Mouse (Mus musculus) embryo, embryonic 10 days (tissue): ENCODE data around the gene Zbtb38.

Experiments
- DNase-seq: peaks from one replicate; pipeline ENCODE4 v3.0.0-alpha.2; 2015; ENCODE audit warnings: low spot score

The Zbtb38 gene

DNA sequence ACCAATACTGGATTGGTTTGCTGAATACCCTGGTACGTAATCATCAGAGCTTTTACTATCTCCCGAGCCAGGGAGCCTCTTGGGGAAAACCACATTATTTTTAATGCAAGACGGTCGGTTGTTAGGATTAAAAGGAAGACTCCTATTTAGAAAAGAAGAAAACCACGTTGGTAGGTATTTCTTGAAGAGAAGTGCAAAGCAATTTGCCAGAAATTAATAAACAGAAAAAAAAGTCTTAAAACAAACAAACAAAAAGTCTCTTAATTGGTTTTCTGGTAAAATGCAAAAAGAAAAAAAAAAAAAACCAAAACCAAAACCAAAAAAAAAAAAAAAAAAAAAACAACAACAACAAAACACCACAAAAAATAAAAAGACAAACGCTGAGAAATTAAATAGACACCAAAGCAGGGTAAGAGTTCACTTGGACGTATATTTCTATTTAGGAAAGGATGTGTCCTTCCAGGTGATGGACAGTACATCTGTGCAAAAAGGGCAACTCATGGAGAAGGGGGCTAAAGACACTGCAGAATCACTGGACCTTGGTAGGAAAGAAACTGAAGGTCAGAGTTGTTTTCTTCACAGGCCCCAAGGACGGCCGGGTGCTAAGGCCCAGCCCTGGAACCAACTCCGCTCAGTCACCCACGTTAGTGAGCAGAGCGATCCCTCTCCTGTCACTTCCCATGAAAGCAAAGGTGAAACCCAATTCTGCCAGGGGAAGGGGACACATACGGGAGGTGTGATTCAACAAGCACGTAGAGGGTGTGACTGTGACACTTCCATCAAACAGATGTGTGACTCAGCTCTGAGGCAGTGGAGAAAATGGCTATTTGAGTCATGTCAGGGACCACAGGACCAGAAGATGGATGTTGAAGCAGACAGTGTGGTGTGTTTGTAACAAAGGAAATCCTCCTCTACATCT lies 38.9 kb downstream of the Zbtb38 start:
- no peak for DNase-seq

DNA sequence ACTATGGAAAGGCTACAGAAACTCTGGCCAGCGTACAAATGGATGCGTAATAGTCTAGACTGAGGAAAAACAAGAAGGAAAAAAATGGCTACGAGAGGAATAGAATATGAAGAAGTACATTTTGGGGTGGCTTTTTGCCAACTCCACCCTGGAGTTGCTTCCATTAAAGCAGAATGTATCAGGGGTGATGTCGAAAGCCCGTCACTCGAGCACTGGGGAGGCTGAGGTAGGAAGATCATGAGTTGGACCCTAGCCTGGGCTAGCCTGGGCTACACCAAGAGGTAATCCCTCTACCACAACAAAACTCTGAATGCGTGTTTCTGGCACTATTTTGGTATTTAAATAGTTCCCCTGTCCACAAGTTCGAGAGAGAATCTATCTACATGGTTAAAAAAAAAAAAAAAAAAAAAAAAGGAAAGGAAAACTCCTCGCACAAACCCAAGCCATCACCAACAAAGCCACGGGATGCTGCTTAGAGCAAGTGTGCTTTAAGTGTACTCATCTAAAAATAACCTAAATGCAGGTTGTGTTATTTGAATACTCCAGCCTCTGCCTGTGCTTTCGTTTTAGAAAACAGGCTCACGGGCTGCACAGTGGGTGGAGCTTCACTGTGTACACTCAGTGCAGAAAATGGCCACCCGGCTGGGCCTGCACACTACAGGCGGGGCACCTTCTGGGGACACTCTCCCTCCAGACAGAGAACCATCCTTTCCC lies 39.7 kb downstream of the Zbtb38 start:
- DNase-seq = no peak

DNA sequence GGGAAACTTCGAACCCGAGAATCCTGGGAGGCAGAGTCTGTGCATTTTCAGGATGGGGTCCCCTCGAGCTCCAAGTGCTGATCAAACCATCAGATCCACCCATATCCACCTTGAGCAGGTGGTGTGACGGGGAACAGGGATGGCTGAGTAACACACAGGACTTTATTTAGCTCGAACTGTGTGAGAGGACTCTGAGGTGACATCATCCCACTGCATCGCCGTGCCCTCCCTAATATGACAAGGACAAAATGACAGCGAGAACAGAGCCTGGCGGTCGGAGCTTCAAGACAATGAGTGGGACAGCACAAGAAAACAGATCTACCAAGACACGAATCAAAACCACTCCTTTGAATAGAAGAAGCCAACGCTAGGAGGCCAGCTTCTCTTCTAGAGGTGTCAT lies 40.6 kb downstream of the Zbtb38 start:
- DNase-seq = no peak

DNA sequence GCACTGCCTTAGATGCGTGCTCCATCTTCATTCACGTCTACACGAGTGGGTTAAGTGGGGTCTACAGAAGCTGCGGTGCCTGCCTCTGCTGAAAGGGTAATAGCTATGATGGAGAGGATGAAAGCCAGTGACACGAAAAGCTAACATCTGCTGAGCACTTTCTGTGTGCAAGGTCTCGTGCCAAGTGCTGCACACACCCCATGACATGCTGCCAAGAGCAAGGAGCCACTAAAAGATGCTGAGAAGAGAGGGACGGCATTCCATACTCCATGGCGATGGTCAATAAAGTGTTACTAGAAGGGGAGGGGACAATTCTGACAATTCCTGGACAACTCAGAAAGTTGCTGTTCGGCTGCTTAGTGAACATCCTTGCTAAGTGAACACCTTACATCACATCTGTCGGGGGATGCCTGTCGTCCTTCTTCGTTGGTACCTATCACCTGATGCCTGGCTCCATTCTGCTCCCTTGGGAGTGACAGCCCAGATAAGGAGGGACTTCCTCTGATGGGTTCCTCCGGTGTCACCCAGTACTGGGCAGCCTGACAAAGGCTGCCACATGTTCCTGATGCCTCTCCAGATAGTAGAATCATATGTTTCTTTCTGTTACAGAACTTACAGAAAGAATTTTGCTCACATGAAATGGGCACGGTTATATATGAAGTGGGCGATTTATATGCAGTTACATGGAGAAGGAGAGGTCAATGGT lies 42.2 kb downstream of the Zbtb38 start:
- DNase-seq = no peak

DNA sequence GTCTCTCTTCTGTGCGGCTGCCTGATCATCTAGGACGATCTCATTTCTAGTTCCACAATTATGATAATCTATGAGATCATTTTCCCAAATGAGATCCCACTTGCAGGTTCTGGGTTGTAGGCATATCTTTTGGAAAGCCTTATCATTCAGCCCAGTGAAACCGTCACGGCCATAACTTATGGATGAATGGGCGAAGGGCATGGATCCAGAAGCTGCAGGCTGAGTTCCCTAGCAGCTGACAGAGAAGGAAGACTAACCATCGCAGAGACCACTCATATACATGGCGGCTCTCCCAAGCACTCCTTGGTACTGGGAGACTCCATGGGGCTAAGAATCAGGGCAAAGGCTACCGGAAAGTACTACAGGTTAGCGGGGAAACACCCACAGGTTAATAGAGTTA lies 43.7 kb downstream of the Zbtb38 start:
- no peak for DNase-seq

DNA sequence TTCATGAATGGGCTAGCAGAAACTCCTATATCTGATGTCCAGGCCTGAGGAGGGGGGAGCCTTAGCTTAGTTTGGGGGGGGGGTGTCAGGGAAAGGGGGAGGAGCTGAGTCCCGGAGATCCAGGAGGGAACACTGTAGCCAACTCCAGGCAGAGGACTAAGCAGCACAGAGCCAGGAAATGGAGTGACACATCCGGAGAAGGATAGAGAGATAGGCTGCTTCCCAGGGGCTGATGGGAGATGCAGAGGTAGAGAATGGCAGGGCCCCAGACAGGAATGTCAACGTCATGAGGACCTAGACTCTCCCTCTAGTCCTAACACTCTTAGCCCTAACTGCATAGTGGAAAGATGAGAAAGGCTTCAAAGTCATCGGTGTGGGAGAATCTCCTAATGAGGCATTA lies 44.7 kb downstream of the Zbtb38 start:
- DNase-seq = no peak

DNA sequence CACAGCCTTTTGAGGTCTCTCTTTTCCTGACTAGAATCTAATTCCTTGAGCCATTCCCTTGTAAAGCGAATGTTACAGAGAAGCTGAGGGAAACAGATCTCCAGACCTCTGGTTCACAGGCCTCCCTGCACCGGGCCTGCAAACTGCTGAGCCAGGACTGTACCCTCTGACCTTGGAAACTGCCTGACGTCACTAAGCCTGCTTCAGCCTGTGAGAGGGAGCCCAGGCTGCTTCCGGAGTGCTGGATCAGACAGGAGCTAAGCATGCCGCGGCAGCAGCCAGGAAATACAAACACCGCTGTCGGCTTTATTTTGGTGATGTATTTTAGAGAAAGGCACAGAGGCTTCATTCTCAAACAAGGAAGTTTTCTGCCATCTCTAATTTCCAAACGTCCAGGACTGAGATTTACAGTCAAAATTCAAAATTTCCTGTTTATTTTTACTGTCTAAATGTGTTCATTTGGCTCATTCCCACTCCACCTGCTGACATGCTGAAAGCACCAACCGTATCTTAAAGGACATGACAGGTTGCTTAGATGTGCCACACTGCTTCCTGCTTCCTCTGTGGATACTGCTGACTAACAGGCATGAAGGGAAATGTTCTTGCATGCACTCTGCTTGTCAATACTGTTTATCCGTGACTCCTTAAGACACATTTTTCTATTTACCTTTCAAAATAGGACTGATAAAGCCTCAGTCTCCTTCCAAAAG lies 46.9 kb downstream of the Zbtb38 start:
- peak; percentile 88 for DNase-seq

DNA sequence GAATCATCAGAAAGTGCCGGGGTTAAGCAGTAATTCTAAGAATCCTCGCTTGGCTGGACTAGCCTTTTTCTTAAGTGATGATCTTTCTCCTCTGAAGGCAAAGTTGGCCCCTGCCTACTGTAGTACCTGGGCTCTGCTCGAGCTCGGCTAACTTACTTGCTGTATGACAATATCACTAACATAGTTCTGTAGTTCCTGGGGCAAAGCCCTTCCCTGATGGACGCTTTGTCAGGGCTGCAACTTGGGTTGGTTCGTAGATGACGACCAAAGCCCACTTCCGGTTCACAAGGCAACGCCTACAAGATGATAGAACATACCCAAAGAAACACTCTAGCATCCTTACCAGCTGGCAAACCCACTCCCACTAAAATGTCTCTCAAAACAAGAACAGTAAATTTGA lies 47.7 kb downstream of the Zbtb38 start:
- no peak for DNase-seq

DNA sequence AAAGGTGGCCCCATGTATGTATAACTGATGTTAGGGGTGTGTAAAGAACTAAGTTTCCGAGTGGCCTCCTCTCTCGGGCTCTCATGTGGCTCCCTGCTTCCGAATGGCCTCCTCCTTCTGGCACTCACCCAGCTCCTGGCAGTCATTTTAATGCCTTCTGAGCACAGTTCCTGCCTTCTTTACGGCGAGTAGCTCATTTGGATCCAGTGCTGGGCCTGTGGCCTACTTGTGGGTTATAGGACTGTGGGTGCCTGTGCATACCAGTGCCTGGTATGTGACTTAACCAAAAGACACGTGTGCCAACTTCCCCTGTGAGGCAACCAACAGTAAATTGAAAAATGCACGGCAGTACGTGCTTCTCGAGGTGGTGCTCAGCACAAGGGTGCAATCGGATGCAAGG lies 50.7 kb downstream of the Zbtb38 start:
- DNase-seq = no peak

DNA sequence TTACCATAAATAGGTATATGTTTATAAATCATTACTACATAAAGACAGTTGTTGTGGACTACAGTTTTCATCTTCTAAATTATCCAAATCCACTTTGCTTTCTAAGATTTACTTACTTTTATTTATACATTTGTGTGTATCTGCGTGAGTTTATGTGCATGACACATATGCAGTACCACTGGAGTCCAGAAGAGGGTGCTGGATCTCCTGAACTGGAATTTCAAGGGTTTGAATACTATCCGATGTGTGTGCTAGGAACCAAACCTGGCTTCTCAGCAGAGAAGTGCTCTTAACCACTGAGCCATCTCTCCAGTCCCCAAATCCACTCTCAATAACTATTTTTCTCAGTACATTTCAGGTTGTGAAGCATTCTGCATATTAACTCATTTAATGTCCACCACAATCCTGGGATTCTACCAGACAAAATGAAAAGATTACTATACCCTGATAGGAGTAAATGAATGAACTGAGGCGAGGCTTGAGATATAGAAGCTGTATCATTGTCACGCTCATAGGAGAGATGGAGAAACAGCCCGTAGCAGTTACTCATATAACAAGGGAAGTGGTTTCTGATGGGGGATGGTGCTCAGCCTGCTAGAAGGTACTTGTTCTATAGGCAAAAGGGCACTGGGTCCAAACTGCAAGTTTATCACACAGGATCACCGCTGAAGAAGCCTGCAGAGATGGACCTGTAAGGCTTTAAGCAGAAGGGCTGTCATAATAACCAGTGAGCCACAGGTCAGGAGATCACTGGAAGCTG lies 53.2 kb downstream of the Zbtb38 start:
- no peak for DNase-seq

DNA sequence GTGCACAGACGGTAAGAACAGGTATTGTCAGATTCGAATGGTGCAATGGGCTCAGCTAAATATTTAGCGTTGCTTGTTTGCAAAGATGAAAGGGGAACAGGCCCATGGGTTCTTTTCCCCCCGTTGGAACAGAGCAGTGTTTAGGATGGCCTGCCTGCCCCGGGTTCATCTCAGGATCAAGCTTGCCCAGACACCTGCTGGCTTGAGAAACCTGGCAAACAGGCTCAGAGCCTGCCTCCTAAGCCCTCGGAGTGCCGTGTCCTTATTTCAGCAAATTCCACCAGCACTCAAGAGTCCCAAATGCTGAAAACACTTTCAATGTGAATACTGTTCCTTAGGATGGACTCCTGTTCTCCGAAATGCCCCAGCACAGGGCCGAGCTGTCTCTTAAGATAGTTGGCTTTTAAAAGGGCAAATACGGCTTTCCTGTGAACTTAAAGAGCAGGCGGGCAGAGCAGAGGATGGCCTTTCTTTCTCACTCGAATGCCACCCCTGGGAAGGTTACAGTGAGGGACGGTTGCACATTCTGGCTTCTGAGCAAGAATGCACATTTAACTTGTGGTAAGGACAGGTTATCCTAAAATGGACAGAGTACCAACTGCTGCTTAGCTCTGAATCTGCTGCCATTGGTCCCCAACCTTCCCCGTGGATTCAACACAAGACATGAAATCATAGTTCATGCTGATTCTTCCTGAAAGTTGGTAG lies 55.7 kb downstream of the Zbtb38 start:
- DNase-seq = no peak

DNA sequence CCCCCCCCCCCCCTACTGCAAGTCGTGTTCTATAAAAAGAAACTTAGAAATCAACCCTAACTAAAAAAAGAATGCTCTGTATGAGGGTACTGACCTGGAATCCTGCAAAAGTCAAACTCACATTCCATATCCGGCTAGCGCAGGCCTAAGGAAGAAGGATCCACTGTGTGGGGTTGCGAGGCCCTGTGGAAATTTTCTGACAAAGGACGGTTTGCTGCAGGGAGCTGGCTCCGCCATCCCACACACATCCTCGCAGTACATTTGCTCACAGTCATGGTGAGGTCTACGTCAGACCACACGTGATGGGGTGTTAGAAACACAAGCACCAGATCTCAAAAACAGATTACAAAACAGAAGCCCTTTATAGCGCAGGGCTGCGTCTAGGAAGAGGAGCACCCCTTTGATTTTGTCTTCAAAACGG lies 56.5 kb downstream of the Zbtb38 start:
- DNase-seq = no peak

DNA sequence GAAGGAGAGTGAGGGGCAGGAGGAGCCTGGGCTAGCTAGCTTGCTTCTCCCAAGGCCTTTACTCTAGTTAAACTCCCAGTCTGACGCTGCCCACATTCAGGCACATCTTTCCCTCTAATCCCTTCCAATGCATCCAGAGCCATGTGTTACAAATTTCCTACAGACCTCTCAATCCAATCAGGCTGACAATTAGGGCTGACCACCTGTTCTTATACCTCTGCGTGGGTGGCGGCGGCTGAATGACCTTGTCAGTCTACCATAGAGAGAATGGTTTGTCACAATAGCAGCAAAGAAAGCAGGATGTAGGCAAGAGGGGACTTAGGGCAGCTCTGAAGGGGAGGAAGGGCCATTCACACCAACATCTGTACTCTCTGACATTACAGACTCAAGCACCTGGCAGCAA lies 62.2 kb downstream of the Zbtb38 start:
- peak; percentile 17 for DNase-seq

DNA sequence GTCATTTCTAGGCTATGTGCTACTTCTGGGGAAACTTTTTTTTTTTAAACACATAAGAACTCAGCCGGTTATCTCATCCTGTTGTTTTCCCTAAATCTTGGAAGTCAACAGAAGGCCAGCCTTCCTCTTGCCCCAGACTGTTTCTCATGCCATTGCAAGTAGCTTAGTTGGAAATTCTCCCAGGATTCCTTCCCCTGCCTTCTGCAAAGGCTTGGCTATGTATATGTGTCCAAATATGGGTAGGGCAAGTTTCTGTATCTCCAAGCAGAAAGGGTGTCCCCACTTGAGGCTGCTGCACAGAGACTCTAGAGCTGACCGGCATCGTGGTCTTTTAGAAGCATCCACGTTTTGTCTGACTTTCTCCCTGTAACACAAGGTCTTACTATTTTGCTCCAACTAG lies 63.6 kb downstream of the Zbtb38 start:
- no peak for DNase-seq

DNA sequence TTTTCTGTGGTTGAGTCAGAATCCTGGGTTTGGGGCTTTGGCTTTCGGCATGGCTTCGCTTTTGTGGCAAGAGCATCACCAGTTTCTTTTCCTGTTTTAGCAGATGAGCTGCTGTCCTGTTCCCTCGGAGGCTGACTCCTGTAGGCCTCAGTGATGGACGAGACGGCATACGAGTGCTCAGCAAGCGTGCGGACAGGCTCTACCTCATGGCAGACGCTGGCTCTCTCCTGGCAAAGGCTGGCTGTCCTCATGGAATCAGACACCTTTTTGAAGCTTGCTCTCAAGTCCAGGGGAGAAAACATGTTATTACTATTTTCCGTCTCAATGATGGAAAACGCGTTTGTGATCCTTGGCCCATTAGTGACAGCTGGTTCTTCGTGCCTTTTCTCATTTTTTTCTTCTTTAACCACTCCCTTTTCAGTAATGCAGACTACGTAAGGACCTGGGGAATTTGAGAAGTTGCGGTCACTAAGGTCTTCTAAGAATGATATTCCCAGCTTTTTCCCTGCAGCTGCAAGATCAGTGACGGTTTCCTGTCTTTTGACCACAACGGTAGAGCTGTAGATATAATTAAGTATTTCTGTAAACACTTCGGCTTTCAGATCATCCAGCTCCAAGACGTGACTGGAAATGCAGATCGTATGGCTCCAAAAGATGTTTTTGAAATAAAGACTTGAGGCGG lies 64.3 kb downstream of the Zbtb38 start:
- DNase-seq = no peak

DNA sequence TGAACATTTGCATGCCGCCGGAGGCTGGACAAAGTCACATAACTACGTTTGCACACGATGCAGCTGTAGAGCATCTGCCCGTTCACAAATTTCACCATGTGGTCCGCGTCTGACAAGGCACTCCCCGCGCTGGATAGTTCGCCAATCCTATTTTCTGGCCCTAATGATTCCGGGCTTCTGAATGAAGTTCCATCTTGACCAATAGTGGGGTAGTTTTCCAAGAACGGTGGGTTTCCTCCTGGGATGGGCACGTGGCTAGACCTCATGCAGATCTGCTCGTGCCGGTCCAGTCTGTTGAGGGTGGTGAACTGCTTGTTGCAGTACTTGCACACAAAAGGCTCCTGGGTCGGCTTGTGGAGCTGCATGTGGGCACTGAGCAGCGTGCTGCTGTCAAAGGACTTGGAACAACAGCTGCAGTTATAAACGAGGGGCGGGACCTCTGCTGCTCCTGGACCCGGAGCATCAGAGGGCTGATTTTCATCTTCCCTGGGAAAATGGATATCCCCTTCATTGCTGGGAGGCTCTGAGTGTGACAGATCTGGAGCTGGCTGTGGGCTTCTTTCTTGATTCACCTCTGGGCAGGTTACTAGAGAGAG lies 64.9 kb downstream of the Zbtb38 start:
- no peak for DNase-seq

DNA sequence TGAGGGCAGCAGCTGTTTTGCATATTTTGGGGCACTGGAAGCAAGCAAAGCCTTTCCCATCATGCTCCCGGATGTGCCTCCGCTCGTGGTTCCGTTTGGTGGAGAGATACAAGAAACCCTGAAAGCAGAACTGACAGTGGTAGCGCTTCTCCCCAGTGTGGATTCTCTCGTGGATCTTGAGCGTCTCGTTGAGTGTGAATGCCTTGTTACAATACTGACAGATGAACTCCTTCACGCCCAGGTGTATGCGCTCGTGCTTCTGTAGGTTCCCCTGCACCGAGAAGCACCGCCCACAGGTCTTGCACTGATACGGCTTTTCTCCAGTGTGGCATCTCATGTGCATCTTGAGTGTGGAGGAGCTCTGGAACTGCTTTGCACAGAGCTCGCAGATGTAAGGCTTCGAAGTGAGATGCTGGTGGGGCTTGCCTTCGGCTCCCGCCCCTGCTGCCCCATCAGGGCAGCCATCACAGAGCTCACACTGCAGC lies 67.0 kb downstream of the Zbtb38 start:
- no peak for DNase-seq

DNA sequence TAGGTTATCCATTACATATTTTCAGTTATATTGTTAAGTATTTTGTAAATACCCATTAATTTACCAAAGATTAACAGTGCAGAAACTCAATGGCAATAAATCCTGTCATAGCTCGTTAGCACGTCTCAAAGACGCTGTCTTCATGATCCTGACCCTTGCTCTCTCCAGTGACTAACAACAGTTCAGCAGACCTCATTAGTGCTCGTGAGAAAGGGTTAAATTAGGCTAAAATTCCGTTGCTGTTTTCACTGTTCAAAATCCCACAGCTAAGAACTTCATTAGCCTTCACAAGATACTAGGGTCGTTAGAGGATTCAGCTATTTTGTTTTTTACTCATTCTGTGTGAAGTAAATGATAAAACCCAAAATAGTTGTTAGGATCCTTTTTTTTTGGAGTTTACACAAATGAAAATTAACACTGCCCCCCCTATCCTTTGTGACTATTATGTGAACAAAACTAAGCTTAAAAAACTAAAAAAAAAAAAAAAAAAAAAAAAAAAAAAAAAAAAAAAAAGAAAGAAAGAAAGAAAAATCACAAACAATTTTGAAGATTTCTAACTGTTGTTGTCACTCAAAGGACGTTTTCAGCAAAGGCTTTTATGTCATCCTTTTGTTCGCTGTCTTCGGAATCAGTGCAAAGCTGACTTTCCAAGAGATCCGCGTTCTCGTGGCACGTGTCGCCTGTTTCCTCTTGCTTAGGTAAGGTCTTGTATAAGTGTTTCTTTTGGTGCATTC lies 67.6 kb downstream of the Zbtb38 start:
- peak; percentile 21 for DNase-seq
